Mouse (Mus musculus) olfactory bulb, adult 2 months (tissue): ENCODE data around the gene Lamc1. TPM values are rescaled to one million over a fixed set of nuclear protein-coding genes. Genes with fewer than 3 reads are reported as not detected.
A peak's percentile ranks its signal among the peaks of the same experiment; 100 is the strongest.
"Not testable (repeated sequence)": the region's sequence is repeated elsewhere in the genome, so short reads cannot be mapped to it uniquely, and the experiment has no call there.

Experiments used
- H3K27ac ChIP-seq: fragments of 200-500 bp; 2 replicates; pipeline ENCODE4 v1.5.1; 2012; ENCODE audit warnings: low read depth, low read length; ENCODE audit not compliant: insufficient read depth
- H3K4me1 ChIP-seq: fragments of 200-500 bp; 2 replicates; pipeline ENCODE4 v1.6.1; 2012; ENCODE audit warnings: low read length; ENCODE audit not compliant: control insufficient read depth, insufficient read depth
- H3K4me3 ChIP-seq: fragments of 200-500 bp; 2 replicates; pipeline ENCODE4 v1.5.1; 2012; ENCODE audit warnings: mild to moderate bottlenecking, low read depth, low read length, moderate library complexity; ENCODE audit not compliant: insufficient read depth
- CTCF ChIP-seq: fragments of 200-500 bp; IDR thresholded peaks from 2 replicates; pipeline ENCODE4 v1.5.1; 2012; ENCODE audit warnings: low read depth, mild to moderate bottlenecking, low read length, moderate library complexity; ENCODE audit not compliant: insufficient read depth
- POLR2A ChIP-seq: fragments of 200-500 bp; IDR thresholded peaks from 2 replicates; pipeline ENCODE4 v1.6.1; 2012; ENCODE audit warnings: mild to moderate bottlenecking, low read depth, low read length, moderate library complexity; ENCODE audit not compliant: insufficient read depth
- WGBS: fragments of 180-500 bp; shearing (Covaris S2); methylation state at CpG from one replicate; pipeline ENCODE4 v1.1.7; 2018; 5-methylcytosine and 5-hydroxymethylcytosine counted together
- polyA plus RNA-seq: library from polyadenylated mRNA; stranded (reverse); fragments of >200 nt; gene quantifications from 2 replicates; pipeline ENCODE4 v1.2.4, GENCODE M21; 2012; ENCODE audit warnings: low replicate concordance; ENCODE audit not compliant: missing spikeins, insufficient read depth, insufficient read length

Lamc1 gene
- polyA plus RNA-seq, 1 experiment: not detected

DNA sequence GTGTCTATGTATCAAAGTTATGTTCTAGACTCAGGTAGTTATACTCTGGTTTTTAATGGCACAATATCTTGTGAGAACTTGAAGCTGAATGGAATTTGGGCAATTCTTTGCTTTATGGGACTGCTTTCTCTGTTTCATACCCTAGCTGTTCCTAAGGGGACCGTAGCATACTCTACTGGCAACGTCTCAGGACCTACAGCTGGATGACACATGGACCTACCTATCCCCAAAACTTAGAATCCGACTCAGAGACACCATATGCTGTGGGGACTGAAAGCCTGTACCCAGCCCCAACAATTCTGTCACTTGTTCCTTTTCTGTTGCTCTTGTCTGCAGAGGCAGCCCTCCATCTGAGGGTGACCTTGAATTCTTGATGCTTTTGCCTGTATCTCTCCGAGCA, 23.3 kb downstream of the Lamc1 start:
- Histone ChIP-seq H3K27ac (no peak overlapping the region), H3K4me1 (peaks cover 11% of the 10 kb centered on the region), H3K4me3 (no peak overlapping the region)
- TF ChIP-seq CTCF (no peak), POLR2A (no peak)
- WGBS: 81% methylated on average over 4 of the region's 4 CpGs

- Histone ChIP-seq H3K4me3 (no peak overlapping the region), H3K4me1 (peaks cover 11% of the 10 kb centered on the region), H3K27ac (peak overlapping the region; percentile 40)
- WGBS: 19% methylated on average over 10 of the region's 10 CpGs
- TF ChIP-seq POLR2A (no peak), CTCF (no peak)
Measured at GRCm38 (mm10) chr1:153308915-153309296, 23.7 kb downstream of the Lamc1 start.

DNA sequence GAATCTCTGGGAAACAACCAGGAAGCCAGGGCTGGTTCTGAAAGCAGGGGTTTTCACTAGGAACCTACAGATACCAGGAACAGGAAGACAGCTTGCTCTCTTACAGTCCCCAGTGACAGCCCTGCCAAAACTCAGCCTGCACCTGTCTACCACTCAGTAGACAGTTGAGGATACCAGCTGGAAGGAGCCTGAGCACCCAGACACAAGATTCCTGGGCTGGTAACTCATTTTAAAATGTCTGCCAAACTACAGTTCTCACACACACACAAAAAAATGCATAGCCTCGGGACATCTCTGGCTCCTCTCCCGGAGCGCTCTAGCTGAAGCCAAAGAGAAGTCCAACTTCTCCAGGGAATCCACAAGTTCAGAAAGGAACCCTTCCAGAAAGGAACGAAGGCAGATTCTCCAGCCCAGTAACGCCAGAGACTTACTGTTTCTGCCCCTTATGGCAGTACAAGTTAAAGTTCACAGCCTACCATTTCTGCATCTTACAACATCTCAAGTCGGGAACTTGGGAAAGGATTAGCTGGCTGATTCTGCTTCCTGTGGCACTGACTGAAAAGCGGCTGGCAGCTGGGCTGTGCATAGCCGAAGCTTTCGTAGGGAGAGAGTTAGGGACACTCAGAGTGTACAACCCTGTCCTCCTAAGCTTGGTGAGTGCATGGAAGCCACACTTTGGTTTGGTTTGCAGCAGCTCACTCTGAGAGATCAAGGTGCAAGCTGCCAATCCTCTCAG, 24.2 kb downstream of the Lamc1 start:
- peaks cover 11% of the 10 kb centered on the region for H3K4me1 ChIP-seq
- H3K4me3 ChIP-seq: no peak overlapping the region
- peak overlapping the region; percentile 40 for H3K27ac ChIP-seq
- TF ChIP-seq CTCF (no peak), POLR2A (no peak)
- WGBS: 24% methylated on average over 9 of the region's 9 CpGs

GRCm38 (mm10) chr1:153307509-153308178, 24.9 kb downstream of the Lamc1 start:
- WGBS: 76% methylated on average over 12 of the region's 12 CpGs
- no peak for TF ChIP-seq POLR2A
- no peak for TF ChIP-seq CTCF
- peaks cover 11% of the 10 kb centered on the region for H3K4me1 ChIP-seq
- no peak overlapping the region for H3K4me3 ChIP-seq
- 0 out of 2 replicates have a peak overlapping the region, but pooled peaks have one; percentile 40 for H3K27ac ChIP-seq

DNA sequence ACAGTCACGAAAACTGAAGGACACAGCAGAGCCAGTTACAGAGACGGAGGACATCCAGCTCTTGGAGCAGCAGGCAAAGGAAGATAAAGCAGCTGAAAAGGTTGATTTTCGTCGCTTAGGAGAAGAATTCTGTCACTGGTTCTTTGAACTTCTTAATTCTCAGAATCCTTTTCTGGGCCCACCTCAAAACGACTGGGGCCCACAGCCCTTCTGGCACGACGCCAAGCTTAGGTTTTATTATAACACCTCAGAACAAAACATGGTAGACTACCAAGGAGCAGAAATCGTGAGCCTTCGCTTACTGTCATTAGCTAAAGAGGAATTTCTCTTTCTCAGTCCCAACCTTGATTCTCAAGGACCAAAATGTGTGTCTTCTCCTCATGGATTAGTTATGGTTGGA, 26.9 kb downstream of the Lamc1 start:
- H3K4me3 ChIP-seq, H3K27ac ChIP-seq: not testable (repeated sequence)
- H3K4me1 ChIP-seq: peaks cover 13% of the 10 kb centered on the region
- 85% methylated on average over 9 of the region's 9 CpGs for WGBS

GRCm38 (mm10) chr1:153305249-153305648, 27.3 kb downstream of the Lamc1 start:
- 95% methylated on average over 22 of the region's 22 CpGs for WGBS
- H3K27ac ChIP-seq, H3K4me3 ChIP-seq: not testable (repeated sequence)
- H3K4me1 ChIP-seq: peaks cover 14% of the 10 kb centered on the region

GRCm38 (mm10) chr1:153299436-153299835, 33.1 kb downstream of the Lamc1 start:
- not testable (repeated sequence) for H3K4me1 ChIP-seq, H3K27ac ChIP-seq, H3K4me3 ChIP-seq
- WGBS: 81% methylated on average over 5 of the region's 5 CpGs

- H3K4me3 ChIP-seq, H3K4me1 ChIP-seq, H3K27ac ChIP-seq: not testable (repeated sequence)
- WGBS: 51% methylated on average over 4 of the region's 4 CpGs
Measured at GRCm38 (mm10) chr1:153297774-153298363, 34.7 kb downstream of the Lamc1 start.

DNA sequence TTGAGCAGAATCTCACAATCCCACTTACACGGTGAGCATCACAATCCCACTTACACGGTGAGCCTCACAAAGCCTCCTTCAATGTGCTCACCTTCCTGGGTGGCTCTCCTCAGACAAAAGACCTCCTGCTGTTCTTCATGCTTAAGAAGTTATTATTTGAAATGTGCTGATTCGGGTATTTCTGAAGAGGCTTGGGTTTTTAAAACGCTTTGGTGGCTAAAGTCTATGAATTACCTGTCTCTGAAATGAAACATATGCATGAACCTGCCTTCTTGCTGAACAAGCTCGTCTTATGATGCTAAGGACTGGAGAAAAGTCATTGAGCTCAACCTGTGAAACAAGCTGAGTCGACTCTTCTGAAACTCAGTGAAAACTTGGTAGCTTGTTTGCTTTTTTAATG, 36.6 kb downstream of the Lamc1 start:
- peaks cover 9% of the 10 kb centered on the region for H3K4me1 ChIP-seq
- 76% methylated on average over 6 of the region's 6 CpGs for WGBS
- no peak for TF ChIP-seq POLR2A
- TF ChIP-seq CTCF: no peak
- H3K27ac ChIP-seq: no peak overlapping the region
- no peak overlapping the region for H3K4me3 ChIP-seq
